Mouse (Mus musculus) liver, embryonic 14.5 days (tissue): Measurements from ENCODE around the gene Aatf.

Experiments
- CTCF ChIP-seq: IDR thresholded peaks from 2 replicates; pipeline ENCODE4 v1.5.1; 2016; ENCODE audit warnings: antibody characterized with exemption, low read depth, control low read depth
- EP300 ChIP-seq: IDR thresholded peaks from 2 replicates; pipeline ENCODE4 v1.6.1; 2016; ENCODE audit warnings: antibody characterized with exemption, low read depth

GRCm38 (mm10) chr11:84521071-84521390 lies 7.7 kb upstream of the Aatf start:
- TF ChIP-seq CTCF: no peak
- no peak for TF ChIP-seq EP300
